Mouse (Mus musculus) hindbrain, postnatal 0 days (tissue): Measurements from ENCODE around the gene Tle2. TPM values are rescaled to one million over a fixed set of nuclear protein-coding genes. Genes with fewer than 3 reads are reported as not detected.

Source experiments
- ATAC-seq: fragments of 200-750 bp; cut with Nextera tagmentation; 2 replicates; pipeline ENCODE4 v1.8.0; 2017; ENCODE audit warnings: mild to moderate bottlenecking, moderate TSS enrichment, moderate library complexity
- DNase-seq: peaks from one replicate; pipeline ENCODE4 v3.0.0-alpha.2; 2015; ENCODE audit warnings: low spot score
- H3K27ac ChIP-seq: fragments of 300-500 bp; sonication (generic); 2 replicates; pipeline ENCODE4 v1.5.1; 2014; ENCODE audit warnings: mild to moderate bottlenecking
- H3K27me3 ChIP-seq: fragments of 300-500 bp; sonication (generic); 2 replicates; pipeline ENCODE4 v1.6.1; 2014; ENCODE audit warnings: low read length, mixed read lengths; ENCODE audit not compliant: insufficient read depth
- H3K36me3 ChIP-seq: fragments of 300-500 bp; sonication (generic); 2 replicates; pipeline ENCODE4 v1.6.1; 2014; ENCODE audit warnings: low read length, mixed read lengths; ENCODE audit not compliant: insufficient read depth
- H3K4me1 ChIP-seq: fragments of 300-500 bp; sonication (generic); 2 replicates; pipeline ENCODE4 v1.6.1; 2014; ENCODE audit warnings: antibody characterized with exemption, low read length, mixed read lengths; ENCODE audit not compliant: insufficient read depth
- H3K4me2 ChIP-seq: fragments of 300-500 bp; sonication (generic); 2 replicates; pipeline ENCODE4 v1.6.1; 2014; ENCODE audit warnings: low read depth, mild to moderate bottlenecking, low read length, moderate library complexity, mixed read lengths
- H3K4me3 ChIP-seq: fragments of 300-500 bp; sonication (generic); 2 replicates; pipeline ENCODE4 v1.5.1; 2014; ENCODE audit warnings: low read length
- H3K9ac ChIP-seq: fragments of 300-500 bp; sonication (generic); replicated peaks from 2 replicates; pipeline ENCODE4 v1.6.1; 2014; ENCODE audit warnings: mild to moderate bottlenecking, low read length, moderate library complexity, mixed read lengths
- H3K9me3 ChIP-seq: fragments of 300-500 bp; sonication (generic); 2 replicates; pipeline ENCODE4 v1.6.1; 2016; ENCODE audit warnings: low read length, mixed read lengths
- CTCF ChIP-seq: IDR thresholded peaks from 2 replicates; pipeline ENCODE4 v1.5.1; 2016; ENCODE audit warnings: antibody characterized with exemption, control low read depth, low read depth
- whole genome bisulfite sequencing: fragments of 180-500 bp; shearing (Covaris S2); extraction: QIAGEN DNeasy Blood & Tissue Kit; methylation state at CpG from one replicate; pipeline ENCODE4 v1.1.7; 2014; 5-methylcytosine and 5-hydroxymethylcytosine counted together
- polyA plus RNA-seq: library from polyadenylated mRNA; unstranded; fragments of >200 nt; fragmentation: Nextera tagmentation; extraction: Ambion mirVana; gene quantifications from 2 replicates; pipeline ENCODE4 v1.2.1, GENCODE M21; 2015
- total RNA-seq: library from RNA; depleted of rRNA; stranded (reverse); fragments of >200 nt; gene quantifications from 2 replicates; pipeline ENCODE4 v1.2.3, GENCODE M21; 2014

Tle2 gene
- total and polyA plus RNA-seq, 2 experiments from 2014 or later, result 28.8 to 43.7 TPM

DNA sequence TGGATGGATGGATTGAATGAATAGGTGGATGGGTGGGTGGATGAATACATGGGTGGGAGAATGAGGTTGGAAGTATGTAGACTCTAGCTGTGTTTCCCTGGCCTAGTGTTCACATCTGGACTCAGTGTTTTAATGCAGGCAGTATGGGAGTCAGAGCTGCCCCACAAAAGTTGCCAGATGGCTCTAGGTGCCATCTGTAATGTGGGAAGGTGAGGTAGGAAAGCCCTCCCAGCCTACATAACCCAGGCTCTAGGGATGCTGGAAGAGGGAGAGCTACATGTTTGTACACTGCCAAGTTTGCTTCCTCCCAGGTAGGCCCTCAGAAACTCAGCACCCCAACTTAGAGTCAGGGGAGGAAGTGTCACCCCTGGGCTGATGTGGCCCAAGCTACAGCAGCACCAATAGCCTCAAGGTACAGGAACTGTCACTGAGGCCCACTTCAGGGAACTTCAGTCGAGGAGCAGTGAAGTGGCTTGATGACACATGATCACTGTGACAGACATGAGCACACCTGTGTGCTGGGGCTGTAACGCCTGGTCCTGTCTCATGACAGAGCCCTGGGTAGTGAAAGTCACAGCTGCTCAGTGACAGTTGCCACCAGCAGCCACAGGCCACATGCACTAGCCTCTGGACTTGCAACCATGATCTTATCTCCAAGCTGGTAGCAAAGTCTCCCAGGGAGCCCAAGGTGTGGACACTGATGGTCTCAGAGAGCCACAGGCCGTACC, 35.9 kb upstream of the Tle2 start:
- WGBS, result 90% methylated on average over 3 of the region's 3 CpGs
- Histone ChIP-seq H3K36me3 (no peaks in the 10 kb centered on the region), H3K9ac (no peak overlapping the region), H3K9me3 (no peaks in the 10 kb centered on the region), H3K27ac (no peak overlapping the region), H3K27me3 (no peaks in the 10 kb centered on the region), H3K4me2 (no peak overlapping the region), H3K4me3 (no peak overlapping the region), H3K4me1 (peaks cover 9% of the 10 kb centered on the region)
- DNase-seq, result no peak
- ATAC-seq, result no peak
- no peak for TF ChIP-seq CTCF

DNA sequence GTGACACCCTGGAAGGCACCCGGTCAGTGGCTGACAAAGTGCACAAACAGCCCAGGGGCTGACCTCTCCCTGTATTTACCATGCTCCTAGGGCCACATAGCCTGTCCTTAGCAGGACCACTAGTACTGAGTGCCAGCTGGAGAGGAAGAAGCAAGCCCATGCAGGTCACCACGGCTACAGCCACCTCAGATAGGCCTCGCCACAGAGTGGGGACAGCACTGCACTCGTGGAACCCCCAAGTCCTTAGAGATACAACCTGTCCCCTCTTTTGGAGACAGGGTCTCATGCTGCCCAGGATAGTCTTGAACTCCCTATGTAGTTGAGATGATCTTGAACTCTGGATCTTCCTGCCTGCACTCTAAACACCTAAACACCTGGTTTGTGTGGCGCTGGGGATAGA, 33.0 kb upstream of the Tle2 start:
- Histone ChIP-seq H3K4me3 (no peak overlapping the region), H3K9ac (no peak overlapping the region), H3K4me2 (no peak overlapping the region), H3K27ac (no peak overlapping the region), H3K36me3 (no peaks in the 10 kb centered on the region), H3K9me3 (no peaks in the 10 kb centered on the region), H3K27me3 (no peaks in the 10 kb centered on the region), H3K4me1 (peaks cover 17% of the 10 kb centered on the region)
- 87% methylated on average over 5 of the region's 5 CpGs for WGBS
- DNase-seq (no peak), ATAC-seq (no peak)
- TF ChIP-seq CTCF, result no peak

DNA sequence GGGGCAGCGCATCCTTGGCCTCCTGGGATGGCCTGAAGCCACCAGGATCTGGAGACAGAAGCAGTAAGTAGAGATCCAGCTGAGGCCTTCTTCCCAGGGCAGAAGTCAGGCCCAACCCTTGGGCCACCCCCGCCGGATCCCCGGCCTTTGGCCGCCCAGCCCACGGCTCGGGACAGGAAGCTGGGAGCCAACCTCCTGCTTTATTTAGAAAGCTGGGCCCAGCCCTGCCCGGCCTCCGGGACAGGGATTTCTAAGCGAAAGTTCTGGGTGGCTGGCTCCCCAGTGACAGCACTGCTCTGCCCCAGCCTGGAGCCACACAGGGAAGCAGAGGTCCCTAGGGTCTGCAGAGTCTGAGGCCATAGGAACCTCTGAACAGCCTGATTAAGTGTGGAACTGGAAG, 32.6 kb upstream of the Tle2 start:
- Histone ChIP-seq H3K27ac (no peak overlapping the region; the same call in 1 of the 2 replicates), H3K27me3 (no peaks in the 10 kb centered on the region), H3K9ac (no peak overlapping the region), H3K9me3 (no peaks in the 10 kb centered on the region), H3K36me3 (no peaks in the 10 kb centered on the region), H3K4me1 (peaks cover 17% of the 10 kb centered on the region), H3K4me3 (no peak overlapping the region), H3K4me2 (no peak overlapping the region)
- no peak for TF ChIP-seq CTCF
- no peak for ATAC-seq
- 76% methylated on average over 10 of the region's 10 CpGs for WGBS
- no peak for DNase-seq

DNA sequence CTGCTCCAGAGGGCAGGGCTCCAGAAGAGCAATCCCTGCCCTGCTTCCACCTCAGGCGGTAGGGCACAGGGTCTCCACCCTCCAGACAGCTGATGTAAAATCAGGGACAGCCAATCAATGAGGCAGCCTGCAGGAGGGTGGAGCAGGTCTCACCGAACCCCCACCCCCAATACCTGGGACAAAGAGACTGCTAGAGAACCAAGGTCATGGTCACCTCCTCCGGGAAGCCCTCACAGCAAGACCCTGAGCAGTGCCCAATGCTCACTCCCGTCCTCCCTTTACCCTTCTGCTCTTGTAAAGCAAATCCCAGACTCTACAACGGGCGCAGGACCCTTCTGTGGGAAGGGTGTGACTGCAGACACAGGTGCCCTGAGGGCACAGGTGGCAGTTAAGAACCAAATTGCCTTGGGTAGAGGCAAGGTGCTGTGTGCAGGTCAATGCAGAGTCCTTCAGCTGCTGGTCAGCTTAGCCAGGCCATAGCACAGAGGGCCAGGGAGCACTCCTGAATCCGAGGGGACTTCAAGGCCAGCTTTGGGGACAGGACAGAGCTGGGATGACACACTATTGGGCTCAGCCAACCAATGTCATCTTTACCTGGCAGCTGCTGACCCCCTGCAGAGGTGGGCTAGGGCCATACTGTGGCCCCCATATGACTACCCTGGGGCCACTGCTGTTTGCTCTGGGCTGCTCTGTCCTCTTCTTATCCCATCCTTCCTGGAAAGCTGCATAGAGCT, 31.5 kb upstream of the Tle2 start:
- TF ChIP-seq CTCF, result no peak
- WGBS, result 72% methylated on average over 7 of the region's 7 CpGs

DNA sequence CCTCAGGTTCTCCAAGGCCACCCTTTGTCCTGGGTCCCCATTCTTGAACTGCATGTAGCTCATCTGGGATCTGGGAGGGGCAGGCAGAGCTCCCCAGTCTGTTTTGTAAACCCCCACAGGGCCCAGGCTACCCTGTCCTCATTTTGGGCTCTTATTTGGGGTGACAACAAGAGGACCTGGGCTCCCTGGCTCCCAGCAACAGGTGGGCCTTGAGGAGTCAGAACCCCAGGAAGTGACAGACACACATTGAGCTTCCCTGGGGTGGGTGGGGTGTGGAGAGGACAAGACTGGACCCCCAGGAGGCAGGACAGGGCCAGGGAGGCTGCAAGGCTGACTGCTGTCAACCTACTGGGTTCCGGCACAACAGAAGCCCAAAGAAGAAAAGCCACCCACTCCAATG, 30.7 kb upstream of the Tle2 start:
- Histone ChIP-seq H3K9me3 (no peaks in the 10 kb centered on the region), H3K27ac (peak overlapping the region; percentile 90; the same call in 1 of the 2 replicates), H3K4me2 (peak overlapping the region; percentile 97), H3K4me3 (peak overlapping the region; percentile 80), H3K4me1 (peaks cover 17% of the 10 kb centered on the region), H3K36me3 (no peaks in the 10 kb centered on the region), H3K27me3 (no peaks in the 10 kb centered on the region), H3K9ac (peak overlapping the region; percentile 89)
- 54% methylated on average over 1 of the region's 1 CpGs for WGBS
- TF ChIP-seq CTCF, result no peak
- ATAC-seq (no peak), DNase-seq (no peak)

More for the DNA sequence above, 31.5 kb upstream of the Tle2 start:
- Histone ChIP-seq H3K9ac (peak overlapping the region; percentile 89), H3K4me2 (peak overlapping the region; percentile 97), H3K9me3 (no peaks in the 10 kb centered on the region), H3K36me3 (no peaks in the 10 kb centered on the region), H3K27ac (no peak overlapping the region), H3K27me3 (no peaks in the 10 kb centered on the region), H3K4me1 (peaks cover 17% of the 10 kb centered on the region), H3K4me3 (no peak overlapping the region)
- ATAC-seq, result no peak
- no peak for DNase-seq

DNA sequence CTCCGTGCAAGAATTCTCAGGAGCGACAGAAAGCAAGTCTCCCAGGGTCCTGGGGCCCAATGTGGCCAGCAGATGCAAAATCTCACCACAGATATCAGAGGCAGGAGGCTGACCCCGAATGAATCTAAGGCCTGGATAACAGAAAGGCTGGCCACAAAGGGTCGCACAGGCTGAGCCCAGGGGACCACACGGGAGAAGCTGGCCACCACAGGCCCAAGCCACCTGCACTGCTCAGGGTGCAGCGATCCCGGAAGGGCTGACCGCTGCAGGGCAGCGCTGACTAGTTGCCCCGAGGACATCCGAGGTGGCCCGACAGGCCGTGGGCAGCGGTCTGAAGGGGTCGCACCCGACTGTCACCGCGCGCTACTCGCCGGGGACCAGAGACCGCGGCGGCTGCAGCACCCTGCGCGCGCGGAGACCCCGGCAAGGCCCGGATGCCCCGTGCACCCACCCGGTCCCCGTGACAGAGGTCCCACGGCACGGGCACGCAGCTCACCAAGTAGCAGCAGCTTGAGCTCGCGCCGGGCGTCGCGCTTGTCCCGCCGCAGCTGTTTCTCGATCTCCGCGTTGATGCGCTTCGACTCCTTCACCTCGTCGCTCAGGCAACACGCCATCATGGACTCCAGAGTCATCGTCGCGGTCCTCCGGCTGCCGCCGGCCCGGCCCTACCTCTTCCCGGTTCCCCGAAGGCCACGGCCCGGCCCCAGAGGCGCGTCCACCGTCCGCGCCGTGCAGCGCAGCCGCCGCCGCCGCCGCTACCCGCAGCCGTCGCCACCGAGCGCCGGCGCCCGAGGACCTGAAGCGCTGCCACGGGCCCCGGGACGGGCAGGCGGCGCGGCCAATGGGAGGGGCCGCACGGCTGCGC, 29.8 kb upstream of the Tle2 start:
- Histone ChIP-seq H3K27ac (peak overlapping the region; percentile 90), H3K4me3 (peak overlapping the region; percentile 80), H3K36me3 (no peaks in the 10 kb centered on the region), H3K9me3 (no peaks in the 10 kb centered on the region), H3K9ac (peak overlapping the region; percentile 89), H3K4me2 (peak overlapping the region; percentile 97), H3K4me1 (peaks cover 17% of the 10 kb centered on the region), H3K27me3 (no peaks in the 10 kb centered on the region)
- no peak for TF ChIP-seq CTCF
- no peak; the same call in none of the 2 replicates for ATAC-seq
- no peak for DNase-seq
- under 1% methylated on average over 76 of the region's 93 CpGs for WGBS
